Mouse (Mus musculus) forebrain, embryonic 14.5 days (tissue): Measurements from ENCODE around the gene Eef1e1. TPM values are rescaled to one million over a fixed set of nuclear protein-coding genes. Genes with fewer than 3 reads are reported as not detected.
A peak's percentile ranks its signal among the peaks of the same experiment; 100 is the strongest.
"Not testable (repeated sequence)": the region's sequence is repeated elsewhere in the genome, so short reads cannot be mapped to it uniquely, and the experiment has no call there.

Source experiments
- ATAC-seq: fragments of 200-750 bp; cut with Nextera tagmentation; 2 replicates; pipeline ENCODE4 v1.8.0; 2017; ENCODE audit warnings: mild to moderate bottlenecking, moderate library complexity
- DNase-seq: peaks from one replicate; pipeline ENCODE4 v3.0.0-alpha.2; 2015; ENCODE audit warnings: low spot score
- H3K27ac ChIP-seq: fragments of 300-500 bp; sonication (generic); 2 replicates; pipeline ENCODE4 v1.5.1; 2014; ENCODE audit warnings: low read depth, mild to moderate bottlenecking, control low read depth, low read length, moderate library complexity
- H3K27me3 ChIP-seq: fragments of 300-500 bp; sonication (generic); replicated peaks from 2 replicates; pipeline ENCODE4 v1.6.1; 2014; ENCODE audit warnings: low read length, control low read depth, mixed read lengths; ENCODE audit not compliant: control insufficient read depth, insufficient read depth
- H3K36me3 ChIP-seq: fragments of 300-500 bp; sonication (generic); 2 replicates; pipeline ENCODE4 v1.6.1; 2014; ENCODE audit warnings: low read length, control low read depth; ENCODE audit not compliant: control insufficient read depth, insufficient read depth
- H3K4me1 ChIP-seq: fragments of 300-500 bp; sonication (generic); 2 replicates; pipeline ENCODE4 v1.6.1; 2014; ENCODE audit warnings: antibody characterized with exemption, low read length, control low read depth; ENCODE audit not compliant: control insufficient read depth, insufficient read depth
- H3K4me2 ChIP-seq: fragments of 300-500 bp; sonication (generic); 2 replicates; pipeline ENCODE4 v1.6.1; 2014; ENCODE audit warnings: mild to moderate bottlenecking, control low read depth, low read length
- H3K4me3 ChIP-seq: fragments of 300-500 bp; sonication (generic); 2 replicates; pipeline ENCODE4 v1.5.1; 2014; ENCODE audit warnings: low read depth, low read length, control low read depth
- H3K9ac ChIP-seq: fragments of 300-500 bp; sonication (generic); 2 replicates; pipeline ENCODE4 v1.6.1; 2014; ENCODE audit warnings: mild to moderate bottlenecking, low read length, control low read depth, moderate library complexity
- H3K9me3 ChIP-seq: fragments of 300-500 bp; sonication (generic); replicated peaks from 2 replicates; pipeline ENCODE4 v1.6.1; 2016; ENCODE audit warnings: low read length, control low read depth, mixed read lengths; ENCODE audit not compliant: control insufficient read depth
- WGBS: fragments of 180-500 bp; shearing (Covaris S2); extraction: QIAGEN DNeasy Blood & Tissue Kit; methylation state at CpG from one replicate; pipeline ENCODE4 v1.1.7; 2014; 5-methylcytosine and 5-hydroxymethylcytosine counted together
- polyA plus RNA-seq: library from polyadenylated mRNA; unstranded; fragments of >200 nt; fragmentation: Nextera tagmentation; extraction: Ambion mirVana; gene quantifications from 2 replicates; pipeline ENCODE4 v1.2.1, GENCODE M21; 2014

Gene Eef1e1
- polyA plus RNA-seq, 1 experiment from 2014 or later: 112 TPM

- 97% methylated on average over 6 of the region's 6 CpGs for WGBS
These were observed 25.4 kb downstream of the Eef1e1 start for GRCm38 (mm10) chr13:38633287-38634000.

DNA sequence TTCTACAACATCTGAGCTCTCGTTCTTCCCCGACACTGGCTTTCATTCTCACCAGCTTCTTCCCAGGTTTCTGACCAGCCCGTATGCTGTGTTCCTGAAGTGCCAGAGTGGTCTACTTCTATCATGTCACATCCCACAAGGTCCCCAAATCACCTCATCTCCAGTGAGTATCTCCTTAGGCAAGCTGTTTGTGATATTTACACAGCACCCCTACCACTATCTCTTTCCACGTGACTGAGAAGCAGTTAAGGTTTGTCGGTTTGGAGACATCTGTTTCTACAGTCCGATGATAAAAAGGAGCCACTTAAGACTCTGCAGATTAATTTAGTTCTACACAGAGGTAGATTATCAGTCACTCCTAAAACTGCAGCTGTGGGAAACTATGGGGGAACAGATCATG lies 26.3 kb downstream of the Eef1e1 start:
- ATAC-seq (no peak), DNase-seq (no peak)
- Histone ChIP-seq H3K27ac (no peak overlapping the region), H3K9me3 (no peaks in the 10 kb centered on the region), H3K4me2 (no peak overlapping the region), H3K4me3 (no peak overlapping the region), H3K27me3 (no peaks in the 10 kb centered on the region), H3K36me3 (peaks cover 3% of the 10 kb centered on the region; the same call in 1 of the 2 replicates), H3K9ac (no peak overlapping the region), H3K4me1 (no peaks in the 10 kb centered on the region; the same call in 1 of the 2 replicates)
- WGBS: 91% methylated on average over 6 of the region's 6 CpGs

More at GRCm38 (mm10) chr13:38633287-38634000, 25.4 kb downstream of the Eef1e1 start:
- no peak for DNase-seq
- Histone ChIP-seq H3K27ac (no peak overlapping the region), H3K36me3 (peaks cover 3% of the 10 kb centered on the region; the same call in 1 of the 2 replicates), H3K9me3 (no peaks in the 10 kb centered on the region), H3K4me3 (no peak overlapping the region), H3K27me3 (no peaks in the 10 kb centered on the region), H3K4me1 (no peaks in the 10 kb centered on the region; the same call in 1 of the 2 replicates), H3K9ac (no peak overlapping the region), H3K4me2 (peak overlapping the region; percentile 68)
- ATAC-seq: no peak

DNA sequence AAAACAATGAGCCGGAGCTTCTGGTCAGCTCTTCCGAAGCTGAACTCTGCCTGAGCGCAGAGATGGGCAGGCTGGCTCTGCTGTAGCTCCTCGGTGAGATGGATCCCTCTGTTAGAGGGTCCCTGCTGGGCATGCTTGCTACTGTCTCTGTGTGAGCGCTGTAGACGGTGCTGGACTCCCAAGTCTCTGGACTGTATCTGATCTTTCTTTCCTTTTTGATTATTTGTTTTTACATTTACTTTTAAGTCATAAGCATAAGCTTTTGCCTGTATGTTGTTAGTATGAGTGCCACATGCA lies 32.7 kb downstream of the Eef1e1 start:
- H3K9me3 ChIP-seq: no peaks in the 10 kb centered on the region
- H3K4me1 ChIP-seq: no peaks in the 10 kb centered on the region
- H3K9ac ChIP-seq: no peak overlapping the region
- no peak overlapping the region for H3K27ac ChIP-seq
- peaks cover 3% of the 10 kb centered on the region; the same call in 1 of the 2 replicates for H3K36me3 ChIP-seq
- ATAC-seq: no peak
- DNase-seq: no peak
- 20% methylated on average over 6 of the region's 6 CpGs for WGBS
- no peak overlapping the region for H3K4me2 ChIP-seq
- H3K27me3 ChIP-seq: no peaks in the 10 kb centered on the region
- H3K4me3 ChIP-seq: no peak overlapping the region

GRCm38 (mm10) chr13:38625492-38626228 lies 33.2 kb downstream of the Eef1e1 start:
- Histone ChIP-seq H3K27me3 (no peaks in the 10 kb centered on the region), H3K4me2 (no peak overlapping the region), H3K9me3 (no peaks in the 10 kb centered on the region), H3K27ac (no peak overlapping the region), H3K4me3 (no peak overlapping the region), H3K36me3 (peaks cover 3% of the 10 kb centered on the region; the same call in 1 of the 2 replicates), H3K4me1 (no peaks in the 10 kb centered on the region), H3K9ac (no peak overlapping the region; the same call in 1 of the 2 replicates)
- DNase-seq: peak; percentile 63
- peak; percentile 26; the same call in 1 of the 2 replicates for ATAC-seq
- WGBS: 25% methylated on average over 5 of the region's 5 CpGs

GRCm38 (mm10) chr13:38624292-38624902 lies 34.5 kb downstream of the Eef1e1 start:
- no peaks in the 10 kb centered on the region for H3K9me3 ChIP-seq
- no peaks in the 10 kb centered on the region for H3K4me1 ChIP-seq
- no peak overlapping the region for H3K9ac ChIP-seq
- peaks cover 3% of the 10 kb centered on the region; the same call in 1 of the 2 replicates for H3K36me3 ChIP-seq
- H3K4me3 ChIP-seq: no peak overlapping the region
- no peak for DNase-seq
- no peaks in the 10 kb centered on the region for H3K27me3 ChIP-seq
- H3K4me2 ChIP-seq: no peak overlapping the region
- 81% methylated on average over 8 of the region's 8 CpGs for whole genome bisulfite sequencing
- no peak for ATAC-seq
- H3K27ac ChIP-seq: no peak overlapping the region

DNA sequence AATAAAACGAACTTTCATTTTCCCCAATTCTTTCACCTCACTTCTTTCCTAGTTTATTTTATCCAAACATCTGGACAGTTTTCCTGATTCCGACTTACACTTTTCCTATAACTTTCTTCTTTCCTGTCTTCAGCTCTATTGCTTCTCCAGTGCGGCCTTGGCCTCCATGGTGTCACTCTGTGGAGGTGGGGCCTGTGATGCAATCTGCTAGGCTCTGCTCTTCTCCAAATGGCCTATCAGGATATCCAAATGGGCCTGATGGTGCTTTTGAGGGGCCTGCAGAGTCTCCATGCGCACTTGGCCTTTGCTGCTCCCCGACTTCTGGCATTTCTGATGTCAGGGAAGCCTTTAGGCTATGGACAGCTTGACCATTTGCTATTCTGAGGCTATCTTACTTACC lies 35.6 kb downstream of the Eef1e1 start:
- Histone ChIP-seq H3K9ac (no peak overlapping the region), H3K36me3 (no peaks in the 10 kb centered on the region), H3K27ac (no peak overlapping the region), H3K4me3 (no peak overlapping the region), H3K9me3 (no peaks in the 10 kb centered on the region), H3K4me2 (no peak overlapping the region), H3K4me1 (no peaks in the 10 kb centered on the region), H3K27me3 (no peaks in the 10 kb centered on the region)
- ATAC-seq (no peak), DNase-seq (no peak)
- WGBS: 91% methylated on average over 5 of the region's 5 CpGs

GRCm38 (mm10) chr13:38618001-38618630 lies 40.7 kb downstream of the Eef1e1 start:
- H3K9ac ChIP-seq, H3K27ac ChIP-seq, H3K36me3 ChIP-seq, H3K4me3 ChIP-seq, H3K4me1 ChIP-seq, H3K4me2 ChIP-seq, H3K9me3 ChIP-seq, ATAC-seq, DNase-seq, H3K27me3 ChIP-seq: not testable (repeated sequence)
- WGBS: 82% methylated on average over 4 of the region's 4 CpGs

DNA sequence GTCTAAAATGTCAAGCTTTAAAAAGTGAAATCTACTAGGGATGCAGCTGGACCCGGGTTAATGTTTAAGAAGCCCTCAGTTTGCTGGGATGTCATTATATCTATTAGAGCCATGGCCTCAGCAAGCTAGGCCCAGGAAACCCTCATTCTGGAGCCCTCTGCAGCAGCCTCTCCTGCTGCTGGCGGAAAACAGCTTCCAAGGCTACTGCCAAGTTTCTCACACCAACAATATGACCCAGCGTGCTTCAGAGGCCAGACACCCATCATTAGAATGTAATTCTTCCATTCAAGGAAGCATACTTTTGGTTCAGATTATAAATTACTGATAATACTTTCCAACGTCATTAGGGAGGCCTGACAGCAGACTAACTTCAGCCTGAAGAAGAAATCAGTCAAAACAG lies 42.0 kb downstream of the Eef1e1 start:
- Histone ChIP-seq H3K9me3 (no peaks in the 10 kb centered on the region), H3K27me3 (no peaks in the 10 kb centered on the region), H3K4me1 (no peaks in the 10 kb centered on the region), H3K9ac (no peak overlapping the region), H3K36me3 (peaks cover 12% of the 10 kb centered on the region; the same call in 1 of the 2 replicates), H3K4me2 (no peak overlapping the region), H3K27ac (no peak overlapping the region), H3K4me3 (no peak overlapping the region)
- no peak for ATAC-seq
- no peak for DNase-seq
- WGBS: 80% methylated on average over 4 of the region's 4 CpGs
